Mouse (Mus musculus): ENCODE data around the gene Olfr691. TPM values are rescaled to one million over a fixed set of nuclear protein-coding genes. Genes with fewer than 3 reads are reported as not detected.
"Not testable (repeated sequence)": the region's sequence is repeated elsewhere in the genome, so short reads cannot be mapped to it uniquely, and the experiment has no call there.

Gene Olfr691
- polyA plus RNA-seq (2015; fragmentation: Nextera tagmentation; extraction: Ambion mirVana), result 0.35 and 0.51 TPM in 2 replicates

DNA sequence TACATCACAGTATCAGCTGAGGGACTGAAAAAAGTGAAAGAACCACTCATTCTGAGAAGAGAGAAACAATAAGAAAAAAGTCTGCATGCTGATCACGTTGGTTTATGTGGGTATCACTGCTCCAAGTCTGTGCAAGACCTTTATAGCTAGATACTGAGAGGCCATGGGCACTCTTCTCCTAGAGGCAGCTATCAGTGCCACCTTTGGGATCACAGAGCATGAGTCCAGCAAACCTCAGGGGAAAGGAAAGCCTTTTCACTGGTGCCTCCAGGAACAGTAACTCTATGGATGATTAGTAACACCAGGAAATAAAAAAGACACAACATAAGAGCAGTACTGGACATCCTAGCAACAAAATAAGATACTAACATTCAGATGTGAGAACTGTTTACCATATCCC lies at the start of gene Olfr691:
Olfr691 (minus strand) TSS at position 101 of the 400 bp plus-strand sequence.
- H3K4me3 ChIP-seq, result no peak within 1 kb of the TSS
- no peak for ATAC-seq (ENCODE audit: insufficient number of reproducible peaks, insufficient read depth, low FRiP score, low TSS enrichment, low read depth)
- H3K4me1 ChIP-seq, result no peaks in the 10 kb centered on the region
- H3K36me3 ChIP-seq, result no peaks in the 10 kb centered on the region
- WGBS, result 49% methylated on average over 1 of the region's 1 CpGs
- no peaks in the 10 kb centered on the region for H3K9me3 ChIP-seq
- no peak within 1 kb of the TSS for H3K9ac ChIP-seq
- no peak within 1 kb of the TSS for H3K4me2 ChIP-seq
- no peaks in the 10 kb centered on the region for H3K27me3 ChIP-seq
- no peak within 1 kb of the TSS for H3K27ac ChIP-seq

DNA sequence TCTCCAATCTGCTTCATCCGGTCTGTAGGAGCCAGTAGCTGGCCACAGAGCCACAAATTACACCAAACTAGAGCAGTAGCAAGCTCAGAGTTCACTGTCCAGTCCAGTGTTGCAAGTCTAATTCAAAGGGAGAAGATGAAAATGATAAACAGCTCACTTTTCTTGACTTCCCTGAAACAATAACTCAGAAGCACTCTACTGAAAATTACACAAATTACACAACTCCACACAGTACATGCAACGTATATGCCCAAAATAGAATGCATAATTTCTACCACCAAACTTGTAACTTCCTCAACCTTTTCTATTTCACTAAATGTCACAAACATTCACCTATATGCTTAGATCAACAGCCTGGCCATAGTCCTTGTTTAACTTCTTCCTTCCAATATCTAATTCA lies 48.2 kb upstream of the Olfr691 start:
- Histone ChIP-seq H3K4me3 (no peak overlapping the region), H3K27me3 (no peaks in the 10 kb centered on the region), H3K9ac (no peak overlapping the region), H3K9me3 (no peaks in the 10 kb centered on the region), H3K27ac (no peak overlapping the region), H3K4me2 (no peak overlapping the region), H3K36me3 (peaks cover 48% of the 10 kb centered on the region), H3K4me1 (peaks cover 4% of the 10 kb centered on the region; the same call in 1 of the 2 replicates)
- no peak for ATAC-seq (ENCODE audit: insufficient number of reproducible peaks, insufficient read depth, low FRiP score, low TSS enrichment, low read depth)
- 86% methylated on average over 2 of the region's 2 CpGs for WGBS

DNA sequence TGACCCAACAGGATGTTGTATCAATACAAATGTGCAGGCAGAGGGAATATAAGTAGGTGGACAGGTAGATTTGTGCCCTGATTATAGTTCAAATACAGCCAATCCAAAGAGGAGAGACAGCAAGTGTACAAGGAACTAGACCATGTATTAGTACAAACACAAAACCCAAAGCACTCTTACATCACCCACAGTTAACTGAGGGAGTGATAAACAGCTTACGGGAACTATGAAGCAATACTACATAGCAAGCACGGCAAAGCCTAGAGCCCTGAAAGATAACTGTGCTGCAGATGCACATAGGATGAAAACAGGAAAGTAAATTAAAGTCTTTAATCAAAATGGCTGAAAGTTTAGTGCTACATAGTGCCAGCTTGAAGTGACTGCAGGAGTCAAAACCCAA lies 45.6 kb upstream of the Olfr691 start:
- no peak overlapping the region for H3K4me2 ChIP-seq
- H3K36me3 ChIP-seq, result peaks cover 73% of the 10 kb centered on the region
- H3K27me3 ChIP-seq, result no peaks in the 10 kb centered on the region
- H3K9ac ChIP-seq, result no peak overlapping the region
- H3K4me1 ChIP-seq, result no peaks in the 10 kb centered on the region
- H3K9me3 ChIP-seq, result no peaks in the 10 kb centered on the region
- no peak overlapping the region for H3K27ac ChIP-seq
- 96% methylated on average over 2 of the region's 2 CpGs for WGBS
- H3K4me3 ChIP-seq, result no peak overlapping the region
- ATAC-seq (ENCODE audit: insufficient number of reproducible peaks, insufficient read depth, low FRiP score, low TSS enrichment, low read depth), result no peak

DNA sequence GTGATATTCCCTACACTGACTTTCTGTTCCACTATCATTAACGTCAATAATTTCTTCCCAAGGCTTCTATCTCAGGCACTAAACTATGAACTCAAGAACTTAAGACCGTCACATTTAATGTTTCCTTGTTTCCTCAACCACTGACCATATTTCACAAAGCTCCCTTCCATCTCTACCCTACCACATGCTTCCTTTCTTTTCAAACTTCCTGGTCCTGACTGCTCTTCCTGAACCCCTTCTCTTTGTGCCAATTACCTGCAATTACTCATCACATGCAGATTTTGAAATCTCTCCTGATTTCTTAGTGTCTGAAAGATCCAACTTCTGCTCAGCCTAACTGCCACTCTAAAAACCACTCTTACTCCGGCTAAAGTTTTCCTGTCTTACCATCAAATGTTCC lies 38.3 kb upstream of the Olfr691 start:
- ATAC-seq (ENCODE audit: insufficient number of reproducible peaks, insufficient read depth, low FRiP score, low TSS enrichment, low read depth), result no peak
- H3K4me3 ChIP-seq, result no peak overlapping the region
- peaks cover 77% of the 10 kb centered on the region for H3K36me3 ChIP-seq
- H3K9ac ChIP-seq, result no peak overlapping the region
- no peak overlapping the region for H3K4me2 ChIP-seq
- 92% methylated on average over 3 of the region's 3 CpGs for WGBS
- H3K4me1 ChIP-seq, result no peaks in the 10 kb centered on the region
- no peaks in the 10 kb centered on the region for H3K27me3 ChIP-seq
- H3K27ac ChIP-seq, result no peak overlapping the region
- no peaks in the 10 kb centered on the region for H3K9me3 ChIP-seq

DNA sequence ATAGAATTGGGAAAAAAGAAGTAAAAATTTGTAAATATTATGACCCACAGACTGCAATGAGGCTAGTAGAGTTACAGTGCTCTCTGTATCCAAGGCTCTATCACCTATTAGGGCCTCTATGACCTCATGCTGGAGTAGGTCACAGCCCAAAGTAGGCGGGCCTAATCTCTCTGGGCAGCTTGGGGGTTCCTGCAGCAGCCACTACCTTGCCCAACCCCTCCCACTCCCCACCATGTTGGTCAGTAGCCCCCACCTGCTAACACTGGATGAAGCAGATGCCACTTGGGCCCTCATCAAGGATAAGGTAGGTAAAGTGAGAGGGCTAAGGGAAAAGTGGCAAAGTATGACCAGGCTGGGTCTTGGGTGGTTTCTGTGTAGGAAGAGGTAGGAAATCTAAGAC lies 32.8 kb upstream of the Olfr691 start, which contains the start of gene Gm5901:
Gm5901 (plus strand) TSS at position 173 of the 400 bp plus-strand sequence.
- Histone ChIP-seq H3K4me3 (no peak within 1 kb of the TSS), H3K36me3 (peaks cover 59% of the 10 kb centered on the region), H3K9ac (no peak within 1 kb of the TSS), H3K27me3 (no peaks in the 10 kb centered on the region), H3K4me2 (no peak within 1 kb of the TSS), H3K4me1 (no peaks in the 10 kb centered on the region), H3K9me3 (no peaks in the 10 kb centered on the region), H3K27ac (no peak within 1 kb of the TSS)
- ATAC-seq (ENCODE audit: insufficient number of reproducible peaks, insufficient read depth, low FRiP score, low TSS enrichment, low read depth), result no peak
- 90% methylated on average over 1 of the region's 1 CpGs for WGBS

DNA sequence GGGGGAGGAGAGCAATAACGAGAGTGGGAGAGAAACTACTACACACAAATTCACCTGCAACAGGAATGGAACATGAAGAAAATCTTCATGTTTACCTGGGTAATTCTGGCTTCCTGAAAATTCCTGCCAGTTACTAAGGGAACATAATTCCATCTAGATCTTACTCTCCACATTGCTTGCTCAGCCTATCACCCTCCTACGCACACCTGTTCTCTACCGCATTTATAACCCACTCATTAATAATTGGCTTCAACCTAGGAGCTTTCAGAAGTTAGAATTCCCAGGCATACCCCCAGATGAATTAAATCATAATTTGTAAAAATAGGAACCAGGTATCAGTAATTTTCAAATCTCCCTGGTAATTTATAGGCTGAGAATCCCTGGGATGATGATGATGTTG lies 31.9 kb upstream of the Olfr691 start:
- Histone ChIP-seq H3K9me3 (no peaks in the 10 kb centered on the region), H3K36me3 (peaks cover 50% of the 10 kb centered on the region), H3K4me2 (no peak overlapping the region), H3K9ac (no peak overlapping the region), H3K27ac (no peak overlapping the region), H3K4me1 (no peaks in the 10 kb centered on the region), H3K27me3 (no peaks in the 10 kb centered on the region), H3K4me3 (no peak overlapping the region)
- 99% methylated on average over 3 of the region's 3 CpGs for WGBS
- no peak for ATAC-seq (ENCODE audit: insufficient number of reproducible peaks, insufficient read depth, low FRiP score, low TSS enrichment, low read depth)

DNA sequence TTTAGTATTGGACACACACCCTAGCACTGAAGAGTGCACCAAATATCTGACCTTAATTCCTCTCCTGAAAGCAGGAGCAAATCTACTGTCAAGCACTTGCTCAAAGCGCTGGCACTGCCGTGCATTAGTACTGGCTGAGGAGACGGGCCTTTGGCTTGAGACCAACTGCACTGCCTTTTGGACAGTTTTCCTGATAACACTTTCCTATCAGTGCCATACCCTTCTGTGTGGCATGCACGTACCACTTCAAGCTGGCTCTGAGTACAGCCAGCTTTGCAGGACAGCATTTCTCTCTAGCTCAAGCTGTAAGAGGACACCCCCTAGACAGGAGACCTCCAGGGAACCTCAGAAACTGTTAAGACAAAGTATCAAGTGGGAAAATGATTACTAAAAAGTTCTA lies 31.4 kb upstream of the Olfr691 start:
- Histone ChIP-seq H3K4me2 (no peak overlapping the region), H3K9ac (no peak overlapping the region), H3K4me3 (no peak overlapping the region), H3K9me3 (no peaks in the 10 kb centered on the region), H3K27ac (no peak overlapping the region), H3K4me1 (no peaks in the 10 kb centered on the region), H3K36me3 (peaks cover 45% of the 10 kb centered on the region), H3K27me3 (no peaks in the 10 kb centered on the region)
- no peak for ATAC-seq (ENCODE audit: insufficient number of reproducible peaks, insufficient read depth, low FRiP score, low TSS enrichment, low read depth)
- WGBS, result 89% methylated on average over 4 of the region's 4 CpGs

DNA sequence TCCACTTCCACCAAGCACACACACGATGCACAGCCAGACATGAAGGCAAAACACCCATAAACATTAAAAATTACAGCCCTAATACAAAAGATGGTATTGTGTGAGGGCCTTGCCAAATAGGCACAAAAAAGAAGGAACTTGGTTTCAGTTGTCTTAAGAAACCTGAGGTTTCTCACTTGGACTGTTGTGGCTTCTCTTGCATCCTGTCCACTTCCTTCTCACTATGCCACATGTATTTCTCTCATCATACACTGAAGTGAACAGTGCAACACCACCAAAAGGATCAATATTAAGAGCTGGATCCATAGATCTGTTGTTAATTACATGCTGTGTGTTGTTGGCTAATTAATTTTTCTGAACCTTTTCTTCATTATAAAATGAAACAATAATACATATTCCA lies 30.8 kb upstream of the Olfr691 start:
- no peak overlapping the region for H3K4me2 ChIP-seq
- ATAC-seq (ENCODE audit: insufficient number of reproducible peaks, insufficient read depth, low FRiP score, low TSS enrichment, low read depth), result no peak
- H3K9ac ChIP-seq, result no peak overlapping the region
- H3K27ac ChIP-seq, result no peak overlapping the region
- no peaks in the 10 kb centered on the region for H3K4me1 ChIP-seq
- no peaks in the 10 kb centered on the region for H3K9me3 ChIP-seq
- peaks cover 39% of the 10 kb centered on the region for H3K36me3 ChIP-seq
- no peaks in the 10 kb centered on the region for H3K27me3 ChIP-seq
- 86% methylated on average over 1 of the region's 1 CpGs for WGBS
- no peak overlapping the region for H3K4me3 ChIP-seq

DNA sequence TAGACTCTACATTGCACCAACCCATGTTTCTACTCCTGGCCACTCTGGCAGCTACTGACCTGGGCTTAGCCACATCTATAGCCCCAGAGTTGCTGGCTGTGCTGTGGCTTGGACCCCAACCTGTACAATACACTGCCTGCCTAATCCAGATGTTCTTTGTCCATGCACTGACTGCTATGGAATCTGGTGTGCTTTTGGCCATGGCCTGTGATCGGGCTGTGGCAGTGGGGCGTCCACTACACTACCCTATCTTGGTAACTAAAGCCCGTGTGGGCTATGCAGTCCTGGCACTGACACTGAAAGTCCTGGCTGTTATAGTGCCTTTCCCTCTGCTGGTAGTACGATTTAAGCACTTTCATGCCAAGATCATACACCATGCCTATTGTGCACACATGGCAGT lies 26.5 kb upstream of the Olfr691 start:
- ATAC-seq (ENCODE audit: insufficient number of reproducible peaks, insufficient read depth, low FRiP score, low TSS enrichment, low read depth), result 0 out of 2 replicates have a peak, but pooled peaks have one; percentile 26
- 90% methylated on average over 4 of the region's 4 CpGs for WGBS

DNA sequence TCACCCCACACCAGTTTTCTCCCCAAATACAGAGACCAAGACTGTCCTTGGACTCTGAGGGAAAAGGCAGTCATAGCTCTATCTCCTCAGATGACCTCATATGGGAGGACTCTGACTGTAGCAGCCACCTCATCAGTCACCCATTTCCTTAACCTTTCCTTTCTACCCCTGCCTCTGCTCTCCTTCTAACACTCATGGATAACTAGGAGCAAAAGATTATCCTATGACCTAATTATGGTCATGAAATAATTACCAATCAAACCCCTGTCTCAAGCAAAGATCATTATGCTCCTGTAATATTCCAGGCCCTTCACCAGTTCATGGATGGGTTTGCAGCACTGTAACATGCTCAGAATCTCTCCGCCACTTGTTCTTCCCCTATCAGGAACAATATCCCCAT lies 25.9 kb upstream of the Olfr691 start, which contains the start of gene Olfr692:
Olfr692 (plus strand) TSS at position 301 of the 400 bp plus-strand sequence.
- Histone ChIP-seq H3K4me1 (no peaks in the 10 kb centered on the region), H3K4me2 (no peak within 1 kb of the TSS), H3K27me3 (no peaks in the 10 kb centered on the region), H3K36me3 (peaks cover 8% of the 10 kb centered on the region), H3K9ac (no peak within 1 kb of the TSS), H3K4me3 (no peak within 1 kb of the TSS), H3K9me3 (no peaks in the 10 kb centered on the region), H3K27ac (no peak within 1 kb of the TSS)
- ATAC-seq (ENCODE audit: insufficient number of reproducible peaks, insufficient read depth, low FRiP score, low TSS enrichment, low read depth), result no peak
- WGBS, result 95% methylated on average over 1 of the region's 1 CpGs

More for the DNA sequence above, 26.5 kb upstream of the Olfr691 start:
- Histone ChIP-seq H3K4me1 (no peaks in the 10 kb centered on the region), H3K27ac (no peak overlapping the region), H3K4me3 (no peak overlapping the region), H3K9me3 (no peaks in the 10 kb centered on the region), H3K27me3 (no peaks in the 10 kb centered on the region), H3K4me2 (no peak overlapping the region), H3K36me3 (peaks cover 14% of the 10 kb centered on the region), H3K9ac (no peak overlapping the region)

DNA sequence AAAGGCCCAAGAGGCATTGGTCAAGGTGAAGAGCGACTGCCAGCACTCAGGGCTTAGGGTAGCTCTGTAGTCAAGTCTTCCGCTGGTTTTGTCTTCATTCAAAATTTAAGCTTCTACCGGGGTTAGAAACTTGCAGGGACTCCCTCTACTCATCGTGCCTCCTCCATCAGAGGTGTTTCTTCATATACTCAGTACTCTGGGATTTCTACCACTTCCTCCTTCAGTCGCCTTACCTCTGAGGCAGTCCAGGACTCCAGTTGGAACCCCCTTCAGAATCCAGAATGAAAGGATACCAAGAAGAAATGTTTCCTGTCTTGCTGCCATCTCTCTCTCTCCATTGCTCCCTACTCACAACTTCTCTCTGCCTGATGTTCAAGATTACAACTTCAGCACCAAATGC lies 25.2 kb upstream of the Olfr691 start:
- Histone ChIP-seq H3K36me3 (peaks cover 3% of the 10 kb centered on the region), H3K4me3 (no peak overlapping the region), H3K27ac (no peak overlapping the region), H3K4me2 (no peak overlapping the region), H3K9ac (no peak overlapping the region), H3K4me1 (no peaks in the 10 kb centered on the region), H3K9me3 (no peaks in the 10 kb centered on the region), H3K27me3 (no peaks in the 10 kb centered on the region)
- 81% methylated on average over 5 of the region's 5 CpGs for WGBS
- no peak for ATAC-seq (ENCODE audit: insufficient number of reproducible peaks, insufficient read depth, low FRiP score, low TSS enrichment, low read depth)

DNA sequence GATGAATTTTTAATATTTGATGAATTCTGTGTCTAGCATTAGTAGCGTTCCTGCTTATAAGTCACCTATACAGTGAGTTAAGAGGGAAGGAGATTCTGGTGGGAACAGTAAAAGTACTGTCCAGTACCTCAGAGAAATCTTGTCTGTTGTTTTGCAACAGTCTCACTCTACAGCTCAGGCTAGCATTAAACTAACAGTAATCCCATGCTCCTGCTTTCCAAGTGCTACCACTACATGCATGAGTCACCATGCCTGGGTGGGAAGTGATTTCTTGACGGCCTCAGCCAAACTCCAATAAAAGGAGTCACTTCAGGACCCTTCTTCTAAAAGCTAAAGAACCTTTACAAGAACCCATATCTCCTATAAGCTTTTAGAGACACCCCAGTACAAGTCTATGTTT lies 19.6 kb upstream of the Olfr691 start:
- Histone ChIP-seq H3K36me3 (no peaks in the 10 kb centered on the region), H3K4me3 (no peak overlapping the region), H3K27ac (no peak overlapping the region), H3K9me3 (no peaks in the 10 kb centered on the region), H3K4me1 (no peaks in the 10 kb centered on the region), H3K27me3 (no peaks in the 10 kb centered on the region), H3K4me2 (no peak overlapping the region), H3K9ac (no peak overlapping the region)
- WGBS, result 83% methylated on average over 2 of the region's 2 CpGs
- no peak for ATAC-seq (ENCODE audit: insufficient number of reproducible peaks, insufficient read depth, low FRiP score, low TSS enrichment, low read depth)

DNA sequence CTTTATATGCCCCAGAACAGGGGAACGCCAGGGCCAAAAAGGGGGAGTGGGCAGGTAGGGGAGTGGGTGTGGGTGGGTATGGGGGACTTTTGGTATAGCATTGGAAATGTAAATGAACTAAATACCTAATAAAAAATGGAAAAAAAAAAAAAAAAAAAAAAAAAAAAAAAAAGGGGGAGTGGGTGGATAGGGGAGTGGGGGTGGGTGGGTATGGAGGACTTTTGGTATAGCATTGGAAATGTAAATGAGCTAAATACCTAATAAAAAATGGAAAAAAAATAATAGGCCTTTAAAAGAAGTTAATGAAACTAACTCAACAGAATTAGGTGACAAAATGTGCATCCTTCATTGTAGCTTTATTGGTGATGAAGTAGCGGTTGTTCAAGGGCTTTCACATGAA lies 14.4 kb upstream of the Olfr691 start:
- not testable (repeated sequence) for H3K4me1 ChIP-seq; ATAC-seq (ENCODE audit: insufficient number of reproducible peaks, insufficient read depth, low FRiP score, low TSS enrichment, low read depth); H3K4me2 ChIP-seq; H3K27me3 ChIP-seq; H3K36me3 ChIP-seq; H3K9me3 ChIP-seq; H3K9ac ChIP-seq; H3K27ac ChIP-seq; H3K4me3 ChIP-seq
- WGBS, result 98% methylated on average over 1 of the region's 2 CpGs
